Mouse (Mus musculus) heart, postnatal 0 days (tissue): Measurements from ENCODE around the gene Hsf2bp.

ENCODE experiments used
- CTCF ChIP-seq: IDR thresholded peaks from 2 replicates; pipeline ENCODE4 v1.5.1; 2016; ENCODE audit warnings: antibody characterized with exemption, control low read depth, low read depth
- EP300 ChIP-seq: IDR thresholded peaks from 2 replicates; pipeline ENCODE4 v1.6.1; 2016; ENCODE audit warnings: antibody characterized with exemption, low read depth

DNA sequence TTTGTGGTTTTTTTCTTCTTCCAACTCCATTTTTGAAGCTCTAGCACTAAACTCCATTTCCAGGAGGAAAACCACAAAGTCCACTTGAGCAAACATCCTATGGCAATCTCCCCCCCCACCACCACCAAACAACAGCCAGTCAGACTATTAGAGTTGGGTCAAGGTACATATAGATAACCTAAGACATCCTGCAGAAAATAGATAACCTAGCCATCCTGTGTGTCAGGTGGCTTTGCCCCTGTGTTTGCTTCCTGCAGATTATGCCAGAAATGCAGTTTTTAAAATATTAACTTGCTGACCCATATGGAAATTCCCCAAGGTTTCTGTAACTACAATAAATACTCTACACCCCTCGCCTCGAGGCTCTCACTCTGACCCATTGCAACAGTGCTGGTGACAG lies 40.4 kb downstream of the Hsf2bp start:
- no peak for TF ChIP-seq EP300
- TF ChIP-seq CTCF: no peak
